Mouse (Mus musculus): ENCODE data around the gene Nbas. TPM values are rescaled to one million over a fixed set of nuclear protein-coding genes. Genes with fewer than 3 reads are reported as not detected.

The Nbas gene
- 11.4 and 11.8 TPM in 2 replicates for polyA plus RNA-seq (2014; fragmentation: Nextera tagmentation; extraction: Ambion mirVana)

DNA sequence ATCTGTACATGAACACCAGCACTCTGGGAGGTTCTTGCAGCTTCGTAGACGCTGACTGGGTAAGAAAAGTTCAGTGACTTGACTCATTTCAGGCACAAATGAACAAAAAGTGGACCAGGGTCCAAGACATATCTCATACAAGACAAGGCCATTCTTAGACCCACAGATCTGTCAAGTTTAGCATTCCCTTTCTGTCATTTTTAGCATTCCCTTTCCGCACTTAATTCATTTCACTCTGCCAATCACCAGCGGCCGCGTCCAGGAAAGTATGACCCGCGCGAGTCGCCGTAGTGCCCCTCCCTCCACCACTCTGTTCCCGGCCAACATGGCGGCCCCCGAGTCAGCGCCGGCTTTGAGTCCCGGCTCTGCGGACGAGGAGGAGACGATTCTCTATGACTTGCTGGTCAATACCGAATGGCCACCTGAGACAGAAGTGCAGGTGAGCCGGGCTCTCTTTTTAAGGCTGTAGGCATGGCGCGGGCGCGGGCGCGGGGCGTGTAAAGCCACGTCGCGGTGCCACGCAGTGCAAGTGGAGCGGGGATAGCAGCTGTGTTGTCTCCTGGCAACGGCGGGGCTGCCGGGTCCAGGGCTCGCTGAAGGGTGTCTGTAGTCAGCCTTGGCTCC lies at the start of gene Nbas:
Gene Nbas (plus strand): TSS at position 308 of the 624 bp plus-strand sequence.
- no peak within 1 kb of the TSS for H3K27ac ChIP-seq (ENCODE audit: low read depth, low read length)

DNA sequence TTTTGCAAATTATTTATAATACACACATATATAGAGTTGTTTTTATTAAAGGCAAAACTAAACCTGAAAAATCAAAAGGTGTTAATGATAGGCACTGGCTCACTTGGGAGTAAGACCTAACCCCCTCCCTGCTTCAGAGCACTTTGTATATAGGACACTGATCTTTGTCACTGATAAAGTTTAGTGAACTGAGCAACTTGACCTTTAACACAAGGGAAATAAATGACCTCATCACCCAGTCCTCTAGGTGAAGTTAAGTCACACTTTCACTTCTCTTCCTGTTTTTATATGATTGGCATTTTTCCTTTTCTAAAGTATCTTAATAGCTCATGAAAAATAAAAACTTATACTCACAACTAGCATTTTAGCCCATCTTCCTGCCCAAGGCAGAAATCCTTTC lies 26.5 kb upstream of the Nbas start:
- H3K9ac ChIP-seq (ENCODE audit: low read depth, low read length) = no peak overlapping the region
- H3K27ac ChIP-seq (ENCODE audit: low read depth, low read length) = no peak overlapping the region
- no peak for ATAC-seq (replicated peaks; ENCODE audit: insufficient number of reproducible peaks, low FRiP score, low TSS enrichment)
- H3K9me3 ChIP-seq (replicated peaks; ENCODE audit: control insufficient read depth, low read length) = no peaks in the 10 kb centered on the region
- H3K4me1 ChIP-seq (ENCODE audit: control insufficient read depth, insufficient read depth, low read length) = 0 out of 2 replicates have a peak, but pooled peaks cover under 1% of the 10 kb centered on the region
- H3K4me2 ChIP-seq = no peak overlapping the region
- H3K27me3 ChIP-seq (ENCODE audit: control insufficient read depth, insufficient read depth, low read length) = no peaks in the 10 kb centered on the region
- no peak overlapping the region for H3K4me3 ChIP-seq (ENCODE audit: low read depth, low read length)
- peaks cover 34% of the 10 kb centered on the region for H3K36me3 ChIP-seq (ENCODE audit: control insufficient read depth, insufficient read depth, low read length)

More for the DNA sequence above, at the start of gene Nbas:
- Histone ChIP-seq H3K4me3 (ENCODE audit: low read depth, low read length) (peak within 1 kb of the TSS; percentile 88), H3K4me2 (peak within 1 kb of the TSS; percentile 79), H3K9me3 (replicated peaks; ENCODE audit: control insufficient read depth, low read length) (no peaks in the 10 kb centered on the region), H3K27me3 (ENCODE audit: control insufficient read depth, insufficient read depth, low read length) (no peaks in the 10 kb centered on the region), H3K36me3 (ENCODE audit: control insufficient read depth, insufficient read depth, low read length) (no peaks in the 10 kb centered on the region), H3K4me1 (ENCODE audit: control insufficient read depth, insufficient read depth, low read length) (0 out of 2 replicates have a peak, but pooled peaks cover 3% of the 10 kb centered on the region), H3K9ac (ENCODE audit: low read depth, low read length) (peak within 1 kb of the TSS; percentile 80)
- 4% methylated on average over 38 of the region's 38 CpGs for WGBS (ENCODE audit: insufficient replicate concordance)
- ATAC-seq (replicated peaks; ENCODE audit: insufficient number of reproducible peaks, low FRiP score, low TSS enrichment) = peak; percentile 84

DNA sequence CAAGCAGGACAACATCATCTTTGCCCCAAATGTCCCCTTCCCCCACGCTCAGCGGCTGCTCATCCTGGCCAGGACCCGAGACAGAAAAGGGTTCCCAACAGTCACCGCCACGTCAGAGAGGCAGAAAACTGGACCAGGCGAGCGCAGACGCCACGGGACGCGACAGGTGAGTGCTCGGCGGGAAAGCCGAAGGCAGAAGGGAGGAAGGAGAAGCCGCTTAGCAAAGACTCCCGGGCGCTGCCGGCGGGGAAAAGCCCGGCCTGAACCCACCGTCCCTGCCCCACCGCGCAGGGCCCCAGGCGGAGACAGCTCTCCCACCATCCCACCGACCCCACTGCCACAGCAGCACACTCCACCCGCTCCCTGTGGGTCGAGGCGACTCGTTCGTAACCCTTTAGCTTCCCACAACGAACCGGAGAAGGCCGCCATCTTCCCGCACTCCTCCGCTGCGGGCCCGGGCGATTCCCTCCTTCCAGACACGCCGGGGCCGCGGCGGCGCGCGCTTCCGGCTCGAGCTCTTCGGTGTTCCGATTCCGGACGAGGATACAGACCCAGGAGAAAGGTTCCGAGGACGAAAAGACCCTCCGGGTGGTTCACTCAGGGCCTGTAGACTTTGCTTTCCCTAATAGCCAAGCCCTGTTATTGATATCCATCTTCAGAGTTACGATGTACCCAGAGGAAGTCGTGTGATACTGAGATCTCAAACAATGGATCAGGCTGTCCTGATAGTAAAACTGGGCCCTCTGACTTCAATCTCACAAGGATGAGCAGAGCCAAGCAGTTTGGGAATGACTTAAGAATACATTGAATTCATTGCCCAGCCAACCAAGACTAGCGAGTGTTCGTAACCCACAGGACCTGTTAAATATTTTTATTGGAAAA lies 20.0 kb upstream of the Nbas start, which contains the start of gene Ddx1:
Gene Ddx1 (minus strand): TSS at position 523 of the 882 bp plus-strand sequence.
- Histone ChIP-seq H3K27ac (ENCODE audit: low read depth, low read length) (peak within 1 kb of the TSS; percentile 79), H3K27me3 (ENCODE audit: control insufficient read depth, insufficient read depth, low read length) (no peaks in the 10 kb centered on the region), H3K9me3 (replicated peaks; ENCODE audit: control insufficient read depth, low read length) (no peaks in the 10 kb centered on the region), H3K4me1 (ENCODE audit: control insufficient read depth, insufficient read depth, low read length) (0 out of 2 replicates have a peak, but pooled peaks cover 4% of the 10 kb centered on the region), H3K4me2 (peak within 1 kb of the TSS; percentile 68), H3K9ac (ENCODE audit: low read depth, low read length) (peak within 1 kb of the TSS; percentile 97), H3K4me3 (ENCODE audit: low read depth, low read length) (peak within 1 kb of the TSS; percentile 76), H3K36me3 (ENCODE audit: control insufficient read depth, insufficient read depth, low read length) (peaks cover 3% of the 10 kb centered on the region; the same call in 1 of the 2 replicates)
- 3% methylated on average over 56 of the region's 59 CpGs for WGBS (ENCODE audit: insufficient replicate concordance)
- peak; percentile 81 for ATAC-seq (replicated peaks; ENCODE audit: insufficient number of reproducible peaks, low FRiP score, low TSS enrichment)

DNA sequence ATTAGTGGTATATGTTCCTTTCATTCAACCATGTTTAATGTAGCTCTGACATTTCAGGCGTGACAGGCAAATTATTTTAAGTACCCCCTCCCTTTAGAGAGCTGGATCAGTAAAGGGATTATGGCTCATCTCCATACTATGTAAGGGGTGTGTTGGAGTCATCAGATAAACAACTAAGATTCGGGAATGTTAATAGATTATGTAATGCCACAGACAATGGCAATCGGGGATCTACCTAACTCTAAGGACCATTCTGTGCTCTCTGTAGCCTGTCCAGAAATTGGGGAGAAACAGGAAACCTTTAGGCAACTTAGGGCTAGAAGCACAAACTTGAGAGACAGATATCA lies 19.4 kb upstream of the Nbas start:
- Histone ChIP-seq H3K4me1 (ENCODE audit: control insufficient read depth, insufficient read depth, low read length) (0 out of 2 replicates have a peak, but pooled peaks cover 4% of the 10 kb centered on the region), H3K9me3 (replicated peaks; ENCODE audit: control insufficient read depth, low read length) (no peaks in the 10 kb centered on the region), H3K9ac (ENCODE audit: low read depth, low read length) (peak overlapping the region; percentile 97), H3K27ac (ENCODE audit: low read depth, low read length) (no peak overlapping the region), H3K27me3 (ENCODE audit: control insufficient read depth, insufficient read depth, low read length) (no peaks in the 10 kb centered on the region), H3K36me3 (ENCODE audit: control insufficient read depth, insufficient read depth, low read length) (peaks cover 3% of the 10 kb centered on the region; the same call in 1 of the 2 replicates), H3K4me3 (ENCODE audit: low read depth, low read length) (peak overlapping the region; percentile 76), H3K4me2 (peak overlapping the region; percentile 68)
- WGBS (ENCODE audit: insufficient replicate concordance) = 85% methylated on average over 3 of the region's 3 CpGs
- ATAC-seq (replicated peaks; ENCODE audit: insufficient number of reproducible peaks, low FRiP score, low TSS enrichment) = no peak

DNA sequence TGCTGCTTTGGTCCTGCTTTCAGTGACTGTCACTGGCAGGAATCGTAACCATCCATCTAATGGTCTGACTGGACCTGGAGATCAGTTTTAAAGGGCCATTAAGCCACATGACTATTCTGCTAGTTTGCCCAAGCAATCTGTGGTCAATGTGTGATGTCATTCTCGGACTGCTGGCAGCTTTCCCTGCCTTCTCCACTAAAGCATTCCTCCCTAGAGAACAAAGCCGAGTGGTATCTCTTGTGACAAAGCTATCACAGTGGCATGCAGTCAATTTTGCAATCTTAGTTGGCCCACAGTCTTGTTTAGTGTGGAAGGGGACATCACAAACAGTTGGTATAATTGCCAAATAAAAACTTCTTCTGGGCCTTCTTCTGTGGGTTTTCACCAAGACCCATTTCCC lies 13.9 kb upstream of the Nbas start:
- Histone ChIP-seq H3K27me3 (ENCODE audit: control insufficient read depth, insufficient read depth, low read length) (no peaks in the 10 kb centered on the region), H3K4me2 (peak overlapping the region; percentile 17; the same call in 1 of the 2 replicates), H3K27ac (ENCODE audit: low read depth, low read length) (no peak overlapping the region), H3K9me3 (replicated peaks; ENCODE audit: control insufficient read depth, low read length) (no peaks in the 10 kb centered on the region), H3K4me3 (ENCODE audit: low read depth, low read length) (no peak overlapping the region), H3K36me3 (ENCODE audit: control insufficient read depth, insufficient read depth, low read length) (no peaks in the 10 kb centered on the region), H3K9ac (ENCODE audit: low read depth, low read length) (no peak overlapping the region), H3K4me1 (ENCODE audit: control insufficient read depth, insufficient read depth, low read length) (no peaks in the 10 kb centered on the region)
- no peak for ATAC-seq (replicated peaks; ENCODE audit: insufficient number of reproducible peaks, low FRiP score, low TSS enrichment)
- WGBS (ENCODE audit: insufficient replicate concordance) = 28% methylated on average over 3 of the region's 3 CpGs

DNA sequence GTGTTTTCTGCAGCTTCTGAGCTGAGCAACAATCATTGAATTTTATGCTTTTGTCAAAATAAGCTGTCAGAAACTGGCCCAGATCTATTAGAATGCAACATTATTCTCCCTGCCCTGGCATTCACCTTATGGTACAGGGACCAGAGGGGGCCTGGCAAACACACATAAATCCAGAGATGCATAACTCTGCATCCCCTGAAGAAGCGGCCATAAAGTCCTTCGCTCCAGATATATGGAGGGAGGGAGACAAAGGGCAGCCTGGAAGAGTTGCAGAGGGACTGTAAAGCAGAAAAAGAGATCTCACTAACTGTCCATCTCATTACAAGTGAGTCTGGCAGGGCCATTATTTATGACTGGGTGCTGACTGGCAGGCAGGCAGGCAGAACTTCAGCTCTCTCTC lies 13.2 kb upstream of the Nbas start:
- Histone ChIP-seq H3K4me2 (no peak overlapping the region), H3K27ac (ENCODE audit: low read depth, low read length) (no peak overlapping the region), H3K4me3 (ENCODE audit: low read depth, low read length) (no peak overlapping the region), H3K9ac (ENCODE audit: low read depth, low read length) (no peak overlapping the region), H3K27me3 (ENCODE audit: control insufficient read depth, insufficient read depth, low read length) (no peaks in the 10 kb centered on the region), H3K4me1 (ENCODE audit: control insufficient read depth, insufficient read depth, low read length) (no peaks in the 10 kb centered on the region), H3K36me3 (ENCODE audit: control insufficient read depth, insufficient read depth, low read length) (no peaks in the 10 kb centered on the region), H3K9me3 (replicated peaks; ENCODE audit: control insufficient read depth, low read length) (no peaks in the 10 kb centered on the region)
- ATAC-seq (replicated peaks; ENCODE audit: insufficient number of reproducible peaks, low FRiP score, low TSS enrichment) = no peak
- 69% methylated on average over 2 of the region's 2 CpGs for WGBS (ENCODE audit: insufficient replicate concordance)

DNA sequence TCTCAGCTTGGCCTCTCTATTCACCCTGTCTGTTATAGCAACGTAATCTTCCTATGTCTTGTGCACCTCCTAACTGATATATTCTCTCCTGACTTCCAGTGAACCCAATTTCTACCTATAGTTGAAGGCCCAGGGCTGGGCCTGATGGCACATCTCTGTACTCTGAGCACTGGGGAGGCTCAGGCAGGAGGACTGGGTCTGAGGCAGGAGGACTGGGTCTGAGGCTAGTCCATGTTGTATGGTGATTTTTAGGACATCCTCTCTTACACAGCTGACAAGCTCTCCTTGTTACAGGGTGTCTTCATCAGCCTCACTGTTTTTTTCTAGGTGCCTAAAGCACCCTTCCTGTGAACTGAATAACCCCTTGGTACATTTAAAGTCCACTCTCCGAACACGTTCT lies 521 bp upstream of the Nbas start:
- no peaks in the 10 kb centered on the region for H3K36me3 ChIP-seq (ENCODE audit: control insufficient read depth, insufficient read depth, low read length)

DNA sequence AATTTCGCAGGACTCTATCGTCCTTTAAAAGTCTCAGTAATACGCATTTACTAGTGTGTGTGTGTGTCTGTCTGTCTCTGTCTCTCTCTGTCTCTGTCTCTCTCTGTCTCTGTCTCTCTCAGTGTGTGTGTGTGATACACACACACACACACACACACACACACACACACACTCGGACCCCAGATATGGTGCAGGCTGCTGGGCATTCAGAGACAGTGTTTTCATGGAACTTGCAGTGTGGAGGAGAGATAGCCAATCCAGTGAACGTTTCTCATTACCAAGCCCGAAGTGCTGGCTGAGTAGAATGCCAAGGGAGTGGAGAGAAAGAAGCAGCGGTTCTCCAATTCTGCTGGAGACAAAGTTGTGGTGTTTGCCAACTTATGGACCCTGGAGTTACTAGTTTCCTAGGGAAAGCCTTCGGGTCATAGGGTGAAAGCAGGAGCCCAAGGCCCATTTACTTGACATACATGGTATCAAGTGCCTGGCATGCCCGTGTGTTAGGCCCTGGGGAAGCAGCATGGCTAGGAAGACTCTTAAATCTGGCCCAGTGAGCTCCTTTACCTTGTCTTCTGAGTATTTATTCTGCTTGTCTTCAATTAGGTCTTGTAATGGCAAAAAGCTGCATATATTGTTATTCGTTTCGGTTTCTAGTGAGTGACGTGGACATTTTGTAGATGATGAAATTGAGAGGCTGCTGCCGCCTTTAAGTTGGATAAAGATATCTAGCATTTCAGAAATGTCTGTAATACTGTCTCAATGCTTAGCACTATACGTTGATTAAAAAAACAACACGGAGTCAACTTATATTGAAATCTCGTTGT lies 847 bp downstream of the Nbas start:
- Histone ChIP-seq H3K9me3 (replicated peaks; ENCODE audit: control insufficient read depth, low read length) (no peaks in the 10 kb centered on the region), H3K4me2 (peak overlapping the region; percentile 79), H3K4me3 (ENCODE audit: low read depth, low read length) (peak overlapping the region; percentile 88), H3K4me1 (ENCODE audit: control insufficient read depth, insufficient read depth, low read length) (0 out of 2 replicates have a peak, but pooled peaks cover 3% of the 10 kb centered on the region), H3K36me3 (ENCODE audit: control insufficient read depth, insufficient read depth, low read length) (no peaks in the 10 kb centered on the region), H3K27ac (ENCODE audit: low read depth, low read length) (no peak overlapping the region), H3K9ac (ENCODE audit: low read depth, low read length) (peak overlapping the region; percentile 80), H3K27me3 (ENCODE audit: control insufficient read depth, insufficient read depth, low read length) (no peaks in the 10 kb centered on the region)
- ATAC-seq (replicated peaks; ENCODE audit: insufficient number of reproducible peaks, low FRiP score, low TSS enrichment) = no peak
- 46% methylated on average over 16 of the region's 16 CpGs for WGBS (ENCODE audit: insufficient replicate concordance)

More for the DNA sequence above, 521 bp upstream of the Nbas start:
- no peaks in the 10 kb centered on the region for H3K9me3 ChIP-seq (replicated peaks; ENCODE audit: control insufficient read depth, low read length)
- peak overlapping the region; percentile 79 for H3K4me2 ChIP-seq
- peak overlapping the region; percentile 80 for H3K9ac ChIP-seq (ENCODE audit: low read depth, low read length)
- H3K27me3 ChIP-seq (ENCODE audit: control insufficient read depth, insufficient read depth, low read length) = no peaks in the 10 kb centered on the region
- no peak; the same call in 1 of the 2 replicates for ATAC-seq (replicated peaks; ENCODE audit: insufficient number of reproducible peaks, low FRiP score, low TSS enrichment)
- H3K4me3 ChIP-seq (ENCODE audit: low read depth, low read length) = peak overlapping the region; percentile 88
- 48% methylated on average over 3 of the region's 3 CpGs for WGBS (ENCODE audit: insufficient replicate concordance)
- no peak overlapping the region for H3K27ac ChIP-seq (ENCODE audit: low read depth, low read length)
- 0 out of 2 replicates have a peak, but pooled peaks cover 3% of the 10 kb centered on the region for H3K4me1 ChIP-seq (ENCODE audit: control insufficient read depth, insufficient read depth, low read length)
